Mouse (Mus musculus) left cerebral cortex, adult 18-20 months (tissue): ENCODE data around the gene Olfr57. TPM values are rescaled to one million over a fixed set of nuclear protein-coding genes. Genes with fewer than 3 reads are reported as not detected.
"Not testable (repeated sequence)": the region's sequence is repeated elsewhere in the genome, so short reads cannot be mapped to it uniquely, and the experiment has no call there.

Source experiments
- DNase-seq, 2 experiments: peaks; one replicate each; pipeline ENCODE4 v3.0.0; 2021 to 2022; ENCODE audit warnings: low spot score in 2 of 2, mixed read lengths in 1 of 2
- long read RNA-seq, 2 experiments: library from polyadenylated mRNA; stranded (forward); transcript quantifications; one replicate each; pipeline ENCODE4 v2.0.0; 2021
- total RNA-seq, 2 experiments: library from RNA; stranded (reverse); gene quantifications; 2 replicates each; pipeline ENCODE4 v1.2.3; 2021

The Olfr57 gene
- not detected for total RNA-seq
- long read RNA-seq, experiment 1: 0 reads
- long read RNA-seq, experiment 2: 0 reads

DNA sequence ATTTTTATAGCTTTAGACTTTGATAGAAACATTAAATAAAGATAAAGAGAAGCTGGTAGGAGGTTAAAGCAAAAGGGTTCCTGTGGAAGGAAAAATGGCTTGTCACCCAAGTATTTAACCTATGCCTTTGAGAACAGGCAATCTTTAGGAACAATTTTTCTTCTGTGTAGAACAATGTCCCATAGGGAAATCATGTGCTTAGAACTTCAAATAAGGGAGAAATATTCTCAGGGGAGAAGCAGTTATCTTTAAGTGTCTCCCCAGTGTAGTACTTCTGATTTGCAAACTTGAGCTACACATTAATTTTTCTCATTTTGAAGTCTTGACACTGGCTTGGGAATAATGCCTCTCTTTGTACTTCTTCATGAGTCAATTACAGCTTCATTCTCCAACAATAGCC, at the start of gene Olfr57:
Gene Olfr57 (plus strand): TSS at position 301 of the 400 bp plus-strand sequence.
- DNase-seq: no peak

DNA sequence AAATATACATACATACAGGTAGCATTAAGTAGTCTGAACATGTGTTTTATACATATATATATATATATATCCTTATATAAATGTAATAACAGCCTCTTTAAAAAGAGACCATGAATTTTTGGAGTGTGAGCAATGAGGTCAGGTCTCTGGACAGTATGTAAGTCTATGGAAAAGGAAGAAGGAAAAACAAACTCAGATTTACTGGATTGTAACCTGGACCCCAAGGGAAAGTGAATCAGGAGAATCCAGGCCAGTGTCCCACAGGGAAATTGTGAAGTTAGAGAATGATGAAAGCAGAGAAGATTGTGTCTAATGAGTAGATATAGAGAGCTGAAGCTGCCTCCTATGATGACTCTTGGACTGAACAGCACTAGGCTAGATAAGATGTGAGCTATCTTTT, 47.8 kb upstream of the Olfr57 start, which contains the start of gene Olfr1352:
Gene Olfr1352 (plus strand): TSS at position 301 of the 400 bp plus-strand sequence.
- DNase-seq: no peak

DNA sequence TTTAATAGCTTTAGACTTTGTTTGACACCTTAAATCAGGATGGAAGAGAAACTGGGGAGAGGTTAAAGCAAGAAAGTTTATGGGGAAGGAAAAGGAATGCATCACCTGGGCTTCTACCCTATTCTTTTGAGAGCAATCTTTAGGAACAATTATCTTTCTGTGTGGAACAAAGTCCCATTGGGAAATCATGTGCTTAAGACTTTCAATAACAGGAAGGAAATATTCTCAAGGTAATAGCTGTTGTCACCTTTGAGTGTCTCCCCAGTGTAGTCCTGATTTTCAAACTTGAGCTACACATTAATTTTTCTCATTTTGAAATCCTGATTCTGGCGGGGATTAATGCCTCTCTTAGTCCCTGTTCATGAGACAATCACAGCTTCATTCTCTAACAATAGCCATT, 16.4 kb upstream of the Olfr57 start, which contains the start of gene Olfr1351:
Gene Olfr1351 (plus strand): TSS at position 301 of the 400 bp plus-strand sequence.
- DNase-seq: no peak

DNA sequence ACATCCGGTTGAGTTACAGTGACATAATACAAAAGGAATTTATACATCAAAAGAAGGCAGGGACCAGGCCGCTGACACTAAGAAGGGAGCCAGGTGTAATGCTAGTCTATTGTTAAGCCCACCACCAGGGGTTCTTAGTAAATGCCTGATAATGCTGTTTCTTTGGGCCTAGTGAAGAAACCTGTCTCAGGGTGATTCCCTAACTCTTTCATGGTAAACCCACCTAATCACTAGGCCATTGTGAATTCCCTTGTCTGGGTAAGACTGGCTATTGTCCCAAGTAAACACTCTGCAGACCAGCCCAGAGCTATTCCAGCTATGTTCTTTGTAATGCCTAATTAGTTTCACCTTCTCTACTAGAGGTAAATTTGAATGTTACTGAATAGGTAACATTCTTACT, 13.9 kb downstream of the Olfr57 start:
- DNase-seq: not testable (repeated sequence)

DNA sequence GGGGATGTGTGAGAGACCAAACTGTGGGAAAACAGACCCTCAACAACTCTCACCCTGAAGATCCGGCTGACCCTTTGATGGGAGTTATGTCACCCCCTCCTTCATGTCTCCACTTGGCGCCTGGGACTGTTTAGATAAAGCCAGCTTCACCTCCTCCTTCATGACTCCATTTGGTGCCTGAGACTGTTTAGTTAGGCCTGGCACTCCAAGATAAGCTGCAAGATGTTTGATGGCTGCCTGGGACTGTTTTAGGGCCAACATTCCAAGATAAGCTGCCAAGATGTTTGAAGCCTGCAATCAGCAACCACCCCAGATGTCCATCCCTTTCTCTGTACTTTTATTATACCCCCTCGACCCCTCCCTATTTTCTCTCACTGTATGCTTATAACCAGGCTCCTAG, 28.8 kb downstream of the Olfr57 start:
- DNase-seq: not testable (repeated sequence)

Other genes with a start within 250 kb of the Olfr57 start
- gene Slc1a6, start 248.2 kb upstream of the Olfr57 start, total RNA-seq: 10 to 100 TPM; 12.7 to 14.1 TPM
- gene Olfr1356, start 176.6 kb upstream of the Olfr57 start, total RNA-seq: not detected
- not detected for gene Olfr1355, start 153.2 kb upstream of the Olfr57 start, total RNA-seq
- gene Olfr1354, start 115.6 kb upstream of the Olfr57 start, total RNA-seq: not detected
- not detected for gene Olfr8, start 78.1 kb upstream of the Olfr57 start, total RNA-seq
- not detected for gene Olfr1353, start 65.4 kb upstream of the Olfr57 start, total RNA-seq
- gene Olfr1352, start 47.7 kb upstream of the Olfr57 start, total RNA-seq: not detected
- not detected for gene Olfr1351, start 16.3 kb upstream of the Olfr57 start, total RNA-seq
- 10 to 100 TPM; 19.3 to 20.8 TPM for gene 2610008E11Rik, start 68.9 kb downstream of the Olfr57 start, total RNA-seq
- gene Vmn2r80, start 120.0 kb downstream of the Olfr57 start, total RNA-seq: not detected
- gene Vmn2r81, start 219.0 kb downstream of the Olfr57 start, total RNA-seq: not detected